ENCODE assay signal across 20 mouse cellular contexts in the genomic region with DNA sequence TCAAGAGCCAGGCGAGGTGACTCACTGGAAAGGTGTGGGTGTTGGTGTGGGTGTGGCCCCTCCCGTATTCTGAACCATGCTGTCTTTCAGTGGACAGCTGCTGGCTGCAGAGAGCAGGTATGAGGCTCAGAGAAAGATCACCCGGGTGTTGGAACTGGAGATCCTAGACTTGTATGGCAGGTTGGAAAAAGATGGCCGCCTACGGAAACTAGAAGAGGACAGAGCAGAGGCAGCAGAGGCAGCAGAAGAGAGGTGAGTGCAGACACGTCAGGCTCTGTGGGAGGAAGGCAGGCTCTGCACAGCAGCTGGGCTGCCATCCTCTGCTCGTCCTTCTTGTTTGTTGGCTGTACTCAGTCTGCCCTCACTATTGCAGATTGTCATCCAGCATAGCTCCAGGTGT. TPM values are rescaled to one million over a fixed set of nuclear protein-coding genes. Genes with fewer than 3 reads are reported as not detected.
DNase-seq lines count a peak whose midpoint lies in the region; TF ChIP-seq lines count a peak whose summit lies in the region.
"Had no signal": no experiment of that assay in that cellular context is flagged by ENCODE, and none has a peak within 500 bp of the region (broad histone marks: within the 10 kb centered on the region; RNA-seq: fewer than 3 reads in every experiment).

No protein-coding gene starts in this region.

- TF ChIP-seq CTCF in left cerebral cortex, adult 2 months (IDR thresholded peaks at IDR 0.05) = no peak

- H3K27ac ChIP-seq in left cerebral cortex, adult 2 months = peak overlapping the region; percentile 0; the same call in 1 of the 2 replicates
- no peak overlapping the region for H3K27ac ChIP-seq in heart, embryonic 10.5 days
- H3K27ac ChIP-seq: embryonic facial prominence, embryonic 12.5 days; forebrain, embryonic 15.5 days; heart, embryonic 13.5 days; hindbrain, embryonic 15.5 days had no signal

- H3K4me1 ChIP-seq in heart, embryonic 10.5 days = no peaks in the 10 kb centered on the region
- H3K4me1 ChIP-seq: embryonic facial prominence, embryonic 12.5 days; heart, embryonic 13.5 days; hindbrain, embryonic 15.5 days had no signal

- no peaks in the 10 kb centered on the region for H3K27me3 ChIP-seq in heart, embryonic 10.5 days (ENCODE audit: insufficient read depth, poor library complexity, severe bottlenecking)
- H3K27me3 ChIP-seq: embryonic facial prominence, embryonic 12.5 days; forebrain, embryonic 15.5 days; heart, embryonic 13.5 days; hindbrain, embryonic 15.5 days had no signal

- no peaks in the 10 kb centered on the region for H3K9me3 ChIP-seq in heart, embryonic 10.5 days
- H3K9me3 ChIP-seq: embryonic facial prominence, embryonic 12.5 days; forebrain, embryonic 15.5 days; heart, embryonic 13.5 days; hindbrain, embryonic 15.5 days had no signal

- WGBS in heart, embryonic 10.5 days = 84% methylated on average over 7 of the region's 7 CpGs

- intact Hi-C loops in left cerebral cortex, adult 2 months (cut with DNase I) = no loop called here
- intact Hi-C loops in left cerebral cortex, postnatal 36 days (cut with DNase I) = loop anchor here (5.0 kb wide), 1 partner anchor 156 kb away; the partner anchor contains the start of genes Ddx31 and Gtf3c4

- peak; percentile 24 to 67 for DNase-seq in frontal cortex, adult 2 months (ENCODE audit: extremely low spot score in 1 of 2, low spot score in 1 of 2)
- no peak for DNase-seq in frontal cortex, postnatal 14 days (ENCODE audit: low spot score in 2 of 2)
- peak; percentile 70 for DNase-seq in right cerebral cortex, adult 18-20 months
- DNase-seq in right cerebral cortex, postnatal 14 days = no peak
- peak; percentile 35 to 40 for DNase-seq in left cerebral cortex, adult 2 months (ENCODE audit: extremely low spot score in 1 of 2, low spot score in 2 of 2)
- peak; percentile 33 to 45 for DNase-seq in left cerebral cortex, postnatal 36 days (ENCODE audit: low spot score in 2 of 2)
- DNase-seq in heart, embryonic 10.5 days (ENCODE audit: low spot score) = no peak
- no peak for DNase-seq in spleen, postnatal 36 days (ENCODE audit: low spot score in 2 of 2)
- DNase-seq: adrenal gland, postnatal 10 days; cerebellum, adult 11-12 months; cerebellum, adult 9-10 months; cerebellum, postnatal 25 days; gastrocnemius, postnatal 14 days; heart, postnatal 36 days had no signal

- H3K4me3 ChIP-seq in left cerebral cortex, adult 2 months = no peak overlapping the region
- no peak overlapping the region for H3K4me3 ChIP-seq in heart, embryonic 10.5 days
- H3K4me3 ChIP-seq: embryonic facial prominence, embryonic 12.5 days; forebrain, embryonic 15.5 days; heart, embryonic 13.5 days; hindbrain, embryonic 15.5 days had no signal

- peaks cover 72% of the 10 kb centered on the region for H3K36me3 ChIP-seq in heart, embryonic 10.5 days

RNA-seq across cellular contexts. Expression of gene Spaca9, which starts 13.6 kb away (rescaled TPM):
- 0.36 and 0.57 TPM in 2 replicates for polyA plus RNA-seq in frontal cortex, adult 2 months (2012; rRNA removed)
- total RNA-seq in left cerebral cortex, adult 2 months (2021) = not detected
- not detected for total RNA-seq in left cerebral cortex, postnatal 36 days (2021)
- polyA plus RNA-seq in heart, embryonic 10.5 days (2016; fragmentation: Nextera tagmentation; extraction: Ambion mirVana) = 3.2 and 4.7 TPM in 2 replicates
- total RNA-seq: gastrocnemius, adult 18-20 months; gastrocnemius, postnatal 14 days; heart, adult 8-10 months; heart, postnatal 36 days had no signal

RNA-seq across cellular contexts. Expression of gene Ak8, which starts 14.1 kb away (rescaled TPM):
- polyA plus RNA-seq in frontal cortex, adult 2 months (2012; rRNA removed) = 1.8 and 1.9 TPM in 2 replicates
- total RNA-seq in left cerebral cortex, adult 2 months (2021) = 1 to 10 TPM; 1.1 to 1.7 TPM
- total RNA-seq in left cerebral cortex, postnatal 36 days (2021) = 1 to 10 TPM; 1.6 to 1.7 TPM
- polyA plus RNA-seq in heart, embryonic 10.5 days (2016; fragmentation: Nextera tagmentation; extraction: Ambion mirVana) = 0.55 and 1.1 TPM in 2 replicates
- total RNA-seq: gastrocnemius, adult 18-20 months; gastrocnemius, postnatal 14 days; heart, postnatal 36 days had no signal

RNA-seq across cellular contexts. Expression of gene Tsc1, which starts 44.9 kb away (rescaled TPM):
- 31.0 and 33.7 TPM in 2 replicates for polyA plus RNA-seq in frontal cortex, adult 2 months (2012; rRNA removed)
- 10 to 100 TPM; 53.8 to 57.2 TPM for total RNA-seq in left cerebral cortex, adult 2 months (2021)
- total RNA-seq in left cerebral cortex, postnatal 36 days (2021) = 10 to 100 TPM; 48.4 to 60.7 TPM
- polyA plus RNA-seq in heart, embryonic 10.5 days (2016; fragmentation: Nextera tagmentation; extraction: Ambion mirVana) = 17.8 and 23.8 TPM in 2 replicates

Comparison
In these comparisons a context has a peak if more than half of its experiments do, and no peak if none do; other contexts are left out.
1. DNase-seq: peak in frontal cortex, adult 2 months (2 of 2), right cerebral cortex, adult 18-20 months (single experiment), left cerebral cortex, adult 2 months (2 of 2) and left cerebral cortex, postnatal 36 days (2 of 2); none in frontal cortex, postnatal 14 days (0 of 2), right cerebral cortex, postnatal 14 days (single experiment), heart, embryonic 10.5 days (single experiment) and spleen, postnatal 36 days (0 of 2).